Comparison of ENCODE assay signal across 26 mouse cellular contexts in genomic region chr5:66304300-66305067, GRCm38 (mm10). TPM values are rescaled to one million over a fixed set of nuclear protein-coding genes. Genes with fewer than 3 reads are reported as not detected.
DNase-seq lines count a peak whose midpoint lies in the region; ATAC-seq and TF ChIP-seq lines count a peak whose summit lies in the region.
"Had no signal": no experiment of that assay in that cellular context is flagged by ENCODE, and none has a peak within 500 bp of the region (broad histone marks: within the 10 kb centered on the region; RNA-seq: fewer than 3 reads in every experiment).

No protein-coding gene starts in this region.

- no peaks in the 10 kb centered on the region for H3K27me3 ChIP-seq in forebrain, embryonic 12.5 days
- no peaks in the 10 kb centered on the region for H3K27me3 ChIP-seq in forebrain, embryonic 15.5 days
- no peaks in the 10 kb centered on the region for H3K27me3 ChIP-seq in hindbrain, postnatal 0 days (ENCODE audit: insufficient read depth, low read length)
- H3K27me3 ChIP-seq: CH12.LX; limb, embryonic 12.5 days; midbrain, embryonic 12.5 days; Patski had no signal

- TF ChIP-seq CTCF in layer of hippocampus, adult 2 months (conservative IDR thresholded peaks at IDR 0.05) = no peak
- no peak for TF ChIP-seq CTCF in hindbrain, postnatal 0 days (IDR thresholded peaks at IDR 0.05; ENCODE audit: low read depth)

- H3K9ac ChIP-seq in forebrain, embryonic 12.5 days = no peak overlapping the region
- H3K9ac ChIP-seq in forebrain, embryonic 15.5 days (replicated peaks) = no peak overlapping the region
- H3K9ac ChIP-seq in hindbrain, postnatal 0 days (replicated peaks; ENCODE audit: low read length) = no peak overlapping the region
- H3K9ac ChIP-seq: limb, embryonic 12.5 days; liver, postnatal 0 days; midbrain, embryonic 12.5 days had no signal

- H3K36me3 ChIP-seq in forebrain, embryonic 12.5 days (replicated peaks) = peaks cover 13% of the 10 kb centered on the region; the same call in 1 of the 2 replicates
- H3K36me3 ChIP-seq in forebrain, embryonic 15.5 days = peaks cover 12% of the 10 kb centered on the region; the same call in 1 of the 2 replicates
- H3K36me3 ChIP-seq in hindbrain, postnatal 0 days (ENCODE audit: insufficient read depth, low read length) = peaks cover 13% of the 10 kb centered on the region; the same call in 1 of the 2 replicates
- H3K36me3 ChIP-seq: G1E had no signal

- H3K27ac ChIP-seq in layer of hippocampus, adult 2 months = peak overlapping the region; percentile 88
- H3K27ac ChIP-seq in forebrain, embryonic 12.5 days = peak overlapping the region; percentile 42
- H3K27ac ChIP-seq in forebrain, embryonic 15.5 days (replicated peaks) = peak overlapping the region; percentile 84
- 0 out of 2 replicates have a peak overlapping the region, but pooled peaks have one; percentile 38 for H3K27ac ChIP-seq in hindbrain, postnatal 0 days
- H3K27ac ChIP-seq: limb, embryonic 12.5 days; midbrain, embryonic 12.5 days had no signal

- 76% methylated on average over 11 of the region's 11 CpGs for WGBS in forebrain, embryonic 12.5 days
- 41% methylated on average over 11 of the region's 11 CpGs for WGBS in forebrain, embryonic 15.5 days
- 57% methylated on average over 11 of the region's 11 CpGs for WGBS in hindbrain, postnatal 0 days

- 0 out of 2 replicates have a peak, but pooled peaks have one; percentile 36 for ATAC-seq in forebrain, embryonic 12.5 days (ENCODE audit: low FRiP score)
- ATAC-seq in forebrain, embryonic 15.5 days (replicated peaks) = peak; percentile 70
- ATAC-seq in hindbrain, postnatal 0 days = no peak
- ATAC-seq: intestine, embryonic 16.5 days; liver, postnatal 0 days; lung, postnatal 0 days; Patski had no signal

- no peaks in the 10 kb centered on the region for H3K9me3 ChIP-seq in forebrain, embryonic 12.5 days
- H3K9me3 ChIP-seq in forebrain, embryonic 15.5 days = no peaks in the 10 kb centered on the region
- no peaks in the 10 kb centered on the region for H3K9me3 ChIP-seq in hindbrain, postnatal 0 days (ENCODE audit: low read length)
- H3K9me3 ChIP-seq: limb, embryonic 12.5 days; midbrain, embryonic 12.5 days had no signal

- no peak overlapping the region for H3K4me2 ChIP-seq in forebrain, embryonic 12.5 days
- H3K4me2 ChIP-seq in forebrain, embryonic 15.5 days (replicated peaks) = no peak overlapping the region
- H3K4me2 ChIP-seq in hindbrain, postnatal 0 days (ENCODE audit: low read depth, low read length) = no peak overlapping the region
- H3K4me2 ChIP-seq: heart, embryonic 11.5 days; limb, embryonic 12.5 days; liver, embryonic 11.5 days; midbrain, embryonic 12.5 days had no signal

- H3K4me3 ChIP-seq in layer of hippocampus, adult 2 months = no peak overlapping the region
- H3K4me3 ChIP-seq in forebrain, embryonic 12.5 days (replicated peaks) = no peak overlapping the region
- no peak overlapping the region for H3K4me3 ChIP-seq in forebrain, embryonic 15.5 days
- no peak overlapping the region for H3K4me3 ChIP-seq in hindbrain, postnatal 0 days (ENCODE audit: low read length)
- H3K4me3 ChIP-seq: limb, embryonic 12.5 days; midbrain, embryonic 12.5 days had no signal

- H3K4me1 ChIP-seq in forebrain, embryonic 12.5 days = peaks cover 5% of the 10 kb centered on the region; the same call in 1 of the 2 replicates
- H3K4me1 ChIP-seq in forebrain, embryonic 15.5 days = peaks cover 28% of the 10 kb centered on the region
- H3K4me1 ChIP-seq in hindbrain, postnatal 0 days (ENCODE audit: insufficient read depth, low read length) = no peaks in the 10 kb centered on the region
- H3K4me1 ChIP-seq: limb, embryonic 12.5 days; midbrain, embryonic 12.5 days had no signal

- no peak for DNase-seq in layer of hippocampus, adult 2 months (ENCODE audit: low spot score in 2 of 2)
- DNase-seq in layer of hippocampus, adult 9-10 months (ENCODE audit: low spot score) = no peak
- peak; percentile 34 for DNase-seq in hindbrain, postnatal 0 days (ENCODE audit: low spot score)
- no peak for DNase-seq in c-Kit-positive CD71-positive TER-119-positive erythroid progenitor cells, embryonic 14.5 days (ENCODE audit: low spot score)
- no peak for DNase-seq in gastrocnemius, adult 18-20 months (ENCODE audit: low spot score)
- DNase-seq: B cell, adult 2 months; cerebellum, adult 2 months; cerebellum, postnatal 36 days; gastrocnemius, postnatal 14 days; heart, adult 11 months; kidney, adult 9 months; kidney, postnatal 14 days; liver, postnatal 0 days; right cerebral cortex, postnatal 25 days; spleen, adult 18-20 months had no signal

RNA-seq across cellular contexts. Expression of gene Nsun7, which starts 44.8 kb away (rescaled TPM):
- total RNA-seq in layer of hippocampus, adult 2 months (2021) = 10 to 100 TPM; 12.6 to 14.6 TPM
- 1.2 and 1.9 TPM in 2 replicates for polyA plus RNA-seq in forebrain, embryonic 12.5 days (2016; fragmentation: Nextera tagmentation; extraction: Ambion mirVana)
- 2.2 and 3.0 TPM in 2 replicates for polyA plus RNA-seq in forebrain, embryonic 15.5 days (2015; fragmentation: Nextera tagmentation; extraction: Ambion mirVana)
- 2.3 and 3.7 TPM in 2 replicates for total RNA-seq in hindbrain, postnatal 0 days (2014; rRNA removed)
- polyA plus RNA-seq in hindbrain, postnatal 0 days (2015; fragmentation: Nextera tagmentation; extraction: Ambion mirVana) = 3.0 and 3.5 TPM in 2 replicates
- total RNA-seq in gastrocnemius, adult 18-20 months (2021) = under 1 TPM in 1 of 2 experiments, not detected in 1; 0.18 TPM
- total RNA-seq: gastrocnemius, postnatal 14 days had no signal
- polyA plus RNA-seq: G1E; liver, embryonic 11.5 days had no signal

Comparison
In these comparisons a context has a peak if more than half of its experiments do, and no peak if none do; other contexts are left out.
1. H3K27ac ChIP-seq: peak in every context shown above with its lines; median percentile 88 in layer of hippocampus, adult 2 months; 84 in forebrain, embryonic 15.5 days; 42 in forebrain, embryonic 12.5 days; 38 in hindbrain, postnatal 0 days.